Mouse (Mus musculus) embryonic fibroblast, embryonic 13.5 days (primary cell): ENCODE measurements at regions not wholly inside any gene's neighbourhood (a gene's known extent, or its start where the extent isn't known, plus 50 kb on each side); places are given as distances from the start of the nearest gene placed in this dataset.

Source experiments
- CTCF ChIP-seq: IDR thresholded peaks from 2 replicates; pipeline ENCODE4 v1.5.1; 2011; ENCODE audit warnings: mild to moderate bottlenecking, control low read depth, low read length, moderate library complexity, borderline replicate concordance; ENCODE audit not compliant: insufficient read depth
- POLR2A ChIP-seq: IDR thresholded peaks from 2 replicates; pipeline ENCODE4 v1.6.1; 2011; ENCODE audit warnings: low read depth, mild to moderate bottlenecking, control low read depth, low read length, moderate library complexity

- TF ChIP-seq CTCF (0 out of 2 replicates have a peak, but pooled peaks have one; percentile 10), POLR2A (no peak)
Observed at GRCm38 (mm10) chr3:38811635-38812034, 75.1 kb upstream of the Fat4 start.
